Mouse (Mus musculus) neural tube, embryonic 13.5 days (tissue): ENCODE data around the gene Il6st. TPM values are rescaled to one million over a fixed set of nuclear protein-coding genes. Genes with fewer than 3 reads are reported as not detected.

Experiments used
- ATAC-seq: fragments of 200-750 bp; cut with Nextera tagmentation; 2 replicates; pipeline ENCODE4 v1.8.0; 2017; ENCODE audit warnings: low read depth, mild to moderate bottlenecking, moderate TSS enrichment, moderate library complexity
- H3K27ac ChIP-seq: fragments of 300-500 bp; sonication (generic); replicated peaks from 2 replicates; pipeline ENCODE4 v1.5.1; 2015; ENCODE audit warnings: moderate library complexity, mild to moderate bottlenecking, inconsistent platforms
- H3K27me3 ChIP-seq: fragments of 300-500 bp; sonication (generic); 2 replicates; pipeline ENCODE4 v1.6.1; 2015; ENCODE audit warnings: mild to moderate bottlenecking, inconsistent platforms
- H3K36me3 ChIP-seq: fragments of 300-500 bp; sonication (generic); 2 replicates; pipeline ENCODE4 v1.6.1; 2015; ENCODE audit warnings: mild to moderate bottlenecking, inconsistent platforms
- H3K4me1 ChIP-seq: fragments of 300-500 bp; sonication (generic); replicated peaks from 2 replicates; pipeline ENCODE4 v1.6.1; 2015; ENCODE audit warnings: inconsistent platforms
- H3K4me2 ChIP-seq: fragments of 300-500 bp; sonication (generic); 2 replicates; pipeline ENCODE4 v1.6.1; 2015; ENCODE audit warnings: inconsistent platforms, mild to moderate bottlenecking, moderate library complexity
- H3K4me3 ChIP-seq: fragments of 300-500 bp; sonication (generic); 2 replicates; pipeline ENCODE4 v1.5.1; 2015; ENCODE audit warnings: mild to moderate bottlenecking, inconsistent platforms
- H3K9ac ChIP-seq: fragments of 300-500 bp; sonication (generic); 2 replicates; pipeline ENCODE4 v1.6.1; 2015; ENCODE audit warnings: moderate library complexity, mild to moderate bottlenecking, inconsistent platforms
- H3K9me3 ChIP-seq: fragments of 300-500 bp; sonication (generic); 2 replicates; pipeline ENCODE4 v1.6.1; 2016; ENCODE audit warnings: inconsistent platforms
- WGBS: fragments of 180-500 bp; shearing (Covaris S2); methylation state at CpG from one replicate; pipeline ENCODE4 v1.1.7; 2015; 5-methylcytosine and 5-hydroxymethylcytosine counted together
- polyA plus RNA-seq: library from polyadenylated mRNA; unstranded; fragments of >200 nt; fragmentation: Nextera tagmentation; extraction: Ambion mirVana; gene quantifications from 2 replicates; pipeline ENCODE4 v1.2.1, GENCODE M21; 2015

Gene Il6st
- polyA plus RNA-seq, 1 experiment from 2014 or later, result 26.5 TPM

DNA sequence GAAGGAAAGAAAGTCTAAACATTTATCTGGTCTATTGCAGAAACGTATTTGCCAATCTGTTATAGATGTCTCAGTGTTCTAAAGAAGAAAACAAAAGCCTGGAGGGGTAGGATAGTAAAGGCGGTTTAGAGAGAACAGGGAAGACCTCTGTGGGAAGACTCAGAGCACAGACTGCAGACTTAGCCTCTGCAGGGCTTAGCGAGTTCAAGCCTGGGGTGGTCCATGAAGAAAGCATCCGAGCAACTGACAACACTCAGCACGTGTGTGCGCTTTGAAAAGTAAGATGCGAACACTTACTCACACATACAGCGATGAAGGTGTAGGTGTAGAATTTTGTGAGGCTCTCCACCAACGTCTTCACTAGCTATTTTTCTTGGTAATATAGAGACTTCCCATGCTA lies 7.3 kb downstream of the Il6st start:
- Histone ChIP-seq H3K9ac (no peak overlapping the region), H3K36me3 (peaks cover 9% of the 10 kb centered on the region), H3K4me3 (no peak overlapping the region), H3K27me3 (no peaks in the 10 kb centered on the region), H3K4me2 (no peak overlapping the region), H3K9me3 (no peaks in the 10 kb centered on the region), H3K4me1 (peaks cover 7% of the 10 kb centered on the region; the same call in 1 of the 2 replicates), H3K27ac (no peak overlapping the region)
- WGBS, result 87% methylated on average over 9 of the region's 9 CpGs
- no peak for ATAC-seq

DNA sequence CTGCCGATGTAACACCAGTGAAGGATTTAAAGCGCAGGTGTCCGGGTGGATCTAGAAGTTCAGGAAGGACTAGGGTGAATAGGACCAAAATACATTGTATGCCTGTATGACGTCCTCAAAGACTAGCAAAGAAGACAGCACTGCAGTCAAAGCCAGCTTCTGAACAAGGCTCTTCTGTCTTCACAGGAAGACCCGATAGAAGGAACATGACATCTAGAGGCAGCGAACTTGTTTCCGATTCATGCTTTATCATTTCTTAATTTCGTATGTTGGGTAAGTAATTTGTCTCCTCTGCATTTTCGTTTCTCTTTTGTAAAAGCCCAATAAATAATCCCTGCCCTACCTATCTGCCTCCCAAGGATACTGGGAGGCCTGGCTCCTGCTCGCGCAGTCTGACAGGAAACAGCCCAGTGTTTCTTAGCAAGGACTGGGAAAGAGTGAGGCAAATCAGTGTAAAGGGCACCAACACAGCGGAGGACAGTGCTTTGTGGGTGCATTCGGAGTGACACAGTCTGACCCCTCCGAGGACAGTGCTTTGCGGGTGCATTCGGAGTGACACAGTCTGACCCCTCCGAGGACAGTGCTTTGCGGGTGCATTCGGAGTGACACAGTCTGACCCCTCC lies 8.6 kb downstream of the Il6st start:
- no peak overlapping the region for H3K27ac ChIP-seq
- H3K4me3 ChIP-seq, result no peak overlapping the region
- no peak for ATAC-seq
- H3K27me3 ChIP-seq, result no peaks in the 10 kb centered on the region
- H3K36me3 ChIP-seq, result peaks cover 16% of the 10 kb centered on the region
- no peaks in the 10 kb centered on the region for H3K4me1 ChIP-seq
- H3K9ac ChIP-seq, result no peak overlapping the region
- 80% methylated on average over 19 of the region's 19 CpGs for WGBS
- H3K9me3 ChIP-seq, result no peaks in the 10 kb centered on the region
- no peak overlapping the region for H3K4me2 ChIP-seq

DNA sequence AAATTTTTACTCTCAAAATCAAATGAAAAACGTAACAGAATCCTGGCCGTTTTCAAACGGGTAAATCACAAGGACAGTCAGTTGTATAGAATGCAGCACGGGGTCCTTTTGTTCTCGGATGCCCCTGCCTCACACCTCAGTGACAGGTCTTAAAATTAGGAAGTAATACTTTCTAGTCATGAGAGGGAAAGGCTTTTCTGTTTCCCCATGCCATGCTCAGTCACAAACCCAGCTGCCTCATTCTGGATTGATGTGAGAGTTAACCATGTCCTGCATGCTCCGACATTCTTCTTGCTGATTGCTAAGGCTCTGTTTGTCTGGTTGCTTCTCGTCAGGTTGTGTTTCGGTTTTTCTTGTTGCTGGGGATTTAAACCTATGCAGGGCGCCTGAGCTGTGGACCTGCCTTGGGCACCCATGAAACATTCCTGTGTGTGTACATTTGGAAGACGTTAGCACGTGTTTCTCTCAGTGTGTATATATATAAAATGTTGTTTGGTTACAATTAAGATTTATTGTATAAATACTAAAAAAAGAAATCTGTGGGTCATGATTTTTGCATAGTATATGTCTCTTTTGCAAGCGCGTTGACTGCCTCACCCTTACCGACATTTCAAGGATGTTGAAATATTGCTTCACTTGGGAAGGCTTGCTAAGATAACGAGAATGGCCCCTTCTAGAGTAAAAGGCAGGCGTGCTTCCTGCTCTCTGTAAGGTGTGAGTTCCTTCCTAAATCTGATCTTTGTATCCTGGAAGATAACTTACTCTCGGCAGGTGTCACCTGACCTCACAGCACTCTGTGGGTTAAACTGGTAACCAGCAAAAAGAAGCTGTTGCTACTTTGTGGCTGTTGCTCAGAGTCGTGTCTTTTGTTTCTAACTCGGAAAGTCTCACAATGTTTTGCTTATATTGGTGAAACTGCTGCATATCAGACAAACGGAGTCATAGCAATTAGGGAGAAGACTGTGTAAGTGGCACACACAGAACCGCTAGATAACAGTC lies 10.2 kb downstream of the Il6st start:
- H3K9ac ChIP-seq, result no peak overlapping the region
- H3K4me2 ChIP-seq, result no peak overlapping the region
- no peak for ATAC-seq
- no peaks in the 10 kb centered on the region for H3K27me3 ChIP-seq
- H3K9me3 ChIP-seq, result no peaks in the 10 kb centered on the region
- WGBS, result 80% methylated on average over 21 of the region's 21 CpGs
- H3K27ac ChIP-seq, result no peak overlapping the region
- no peaks in the 10 kb centered on the region for H3K4me1 ChIP-seq
- no peak overlapping the region for H3K4me3 ChIP-seq
- peaks cover 16% of the 10 kb centered on the region for H3K36me3 ChIP-seq

DNA sequence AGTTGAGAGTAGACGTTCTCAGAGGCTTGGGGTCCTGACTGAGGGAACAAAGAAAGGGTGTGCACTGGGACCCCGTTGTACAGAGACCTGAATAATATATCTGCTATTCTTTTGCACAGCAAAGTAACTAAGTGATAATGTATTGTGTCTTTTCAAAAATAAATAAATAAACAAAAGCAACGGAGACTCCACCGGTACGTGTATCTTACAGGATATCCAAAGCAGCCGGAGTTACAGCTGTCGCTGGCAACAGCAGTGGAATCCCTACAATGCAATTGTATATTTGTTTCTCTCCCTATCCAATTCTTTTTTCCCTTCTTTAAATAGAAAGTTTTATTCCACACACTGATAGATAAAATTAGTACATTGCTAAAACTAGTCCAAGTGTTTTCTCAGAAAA lies 15.2 kb downstream of the Il6st start:
- H3K4me3 ChIP-seq, result no peak overlapping the region
- no peaks in the 10 kb centered on the region for H3K9me3 ChIP-seq
- H3K4me2 ChIP-seq, result no peak overlapping the region
- no peak for ATAC-seq
- no peaks in the 10 kb centered on the region for H3K27me3 ChIP-seq
- no peaks in the 10 kb centered on the region for H3K4me1 ChIP-seq
- no peak overlapping the region for H3K27ac ChIP-seq
- no peak overlapping the region for H3K9ac ChIP-seq
- peaks cover 43% of the 10 kb centered on the region for H3K36me3 ChIP-seq
- WGBS, result 91% methylated on average over 7 of the region's 7 CpGs

DNA sequence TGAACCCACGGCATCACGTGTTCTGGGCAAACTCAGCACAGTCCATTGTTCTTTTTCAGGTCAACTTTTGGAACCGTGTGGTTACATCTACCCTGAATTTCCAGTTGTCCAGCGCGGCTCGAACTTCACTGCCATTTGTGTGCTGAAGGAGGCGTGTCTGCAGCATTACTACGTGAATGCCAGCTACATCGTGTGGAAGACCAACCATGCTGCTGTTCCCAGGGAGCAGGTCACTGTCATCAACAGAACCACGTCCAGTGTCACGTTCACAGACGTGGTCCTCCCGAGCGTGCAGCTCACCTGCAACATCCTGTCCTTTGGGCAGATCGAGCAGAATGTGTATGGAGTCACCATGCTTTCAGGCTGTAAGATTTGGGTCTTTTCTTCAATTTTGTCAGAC lies 16.1 kb downstream of the Il6st start:
- no peak for ATAC-seq
- H3K4me3 ChIP-seq, result no peak overlapping the region
- no peak overlapping the region for H3K27ac ChIP-seq
- no peak overlapping the region for H3K9ac ChIP-seq
- no peaks in the 10 kb centered on the region for H3K9me3 ChIP-seq
- H3K27me3 ChIP-seq, result no peaks in the 10 kb centered on the region
- H3K36me3 ChIP-seq, result peaks cover 50% of the 10 kb centered on the region
- H3K4me1 ChIP-seq, result no peaks in the 10 kb centered on the region
- 92% methylated on average over 15 of the region's 15 CpGs for WGBS
- H3K4me2 ChIP-seq, result no peak overlapping the region

DNA sequence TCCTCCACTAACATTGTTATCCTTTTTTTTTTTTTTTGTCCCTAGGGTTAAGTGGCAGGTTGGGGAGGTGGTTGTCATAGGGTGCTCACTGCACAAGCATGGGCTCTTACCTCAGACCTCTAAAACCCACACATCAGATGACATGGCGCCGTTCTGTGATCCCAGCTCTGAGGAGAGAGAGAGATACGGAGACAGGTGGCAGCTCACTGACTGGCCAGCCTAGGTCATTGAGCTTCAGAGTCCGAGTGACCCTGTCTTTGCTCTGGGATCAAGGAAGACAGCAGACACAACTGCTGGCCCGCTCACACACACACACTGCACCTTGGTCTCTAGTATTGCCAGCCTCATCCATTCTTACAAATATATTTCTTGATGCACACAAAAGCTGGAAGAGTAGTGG lies 18.7 kb downstream of the Il6st start:
- no peaks in the 10 kb centered on the region for H3K9me3 ChIP-seq
- no peak overlapping the region for H3K4me2 ChIP-seq
- H3K27me3 ChIP-seq, result no peaks in the 10 kb centered on the region
- no peak overlapping the region for H3K4me3 ChIP-seq
- H3K36me3 ChIP-seq, result peaks cover 57% of the 10 kb centered on the region
- ATAC-seq, result no peak
- H3K9ac ChIP-seq, result no peak overlapping the region
- no peaks in the 10 kb centered on the region for H3K4me1 ChIP-seq
- no peak overlapping the region for H3K27ac ChIP-seq
- 95% methylated on average over 5 of the region's 5 CpGs for WGBS

DNA sequence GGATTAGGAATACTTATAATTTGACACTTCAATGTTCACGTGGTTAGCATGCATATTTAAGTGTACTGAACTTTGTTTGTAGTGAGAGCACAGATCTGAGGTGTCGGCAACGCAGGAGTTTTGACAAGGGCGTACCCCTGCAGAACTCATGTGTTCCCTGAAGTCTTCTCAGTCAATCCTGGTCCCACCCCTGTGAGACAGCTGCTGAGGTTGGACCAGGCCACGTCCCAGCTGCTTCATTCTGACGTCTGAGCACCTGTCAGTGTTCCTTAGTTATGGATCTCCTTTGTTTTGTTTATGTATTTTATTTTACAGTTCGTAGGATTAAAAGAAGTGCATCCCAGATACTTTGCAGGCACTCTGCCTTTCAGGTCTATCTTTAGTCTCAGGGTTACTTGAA lies 19.1 kb downstream of the Il6st start:
- WGBS, result 90% methylated on average over 7 of the region's 7 CpGs
- no peak overlapping the region for H3K4me2 ChIP-seq
- H3K9me3 ChIP-seq, result no peaks in the 10 kb centered on the region
- H3K27ac ChIP-seq, result no peak overlapping the region
- no peaks in the 10 kb centered on the region for H3K27me3 ChIP-seq
- no peaks in the 10 kb centered on the region for H3K4me1 ChIP-seq
- no peak overlapping the region for H3K4me3 ChIP-seq
- no peak overlapping the region for H3K9ac ChIP-seq
- peaks cover 57% of the 10 kb centered on the region for H3K36me3 ChIP-seq
- no peak for ATAC-seq

DNA sequence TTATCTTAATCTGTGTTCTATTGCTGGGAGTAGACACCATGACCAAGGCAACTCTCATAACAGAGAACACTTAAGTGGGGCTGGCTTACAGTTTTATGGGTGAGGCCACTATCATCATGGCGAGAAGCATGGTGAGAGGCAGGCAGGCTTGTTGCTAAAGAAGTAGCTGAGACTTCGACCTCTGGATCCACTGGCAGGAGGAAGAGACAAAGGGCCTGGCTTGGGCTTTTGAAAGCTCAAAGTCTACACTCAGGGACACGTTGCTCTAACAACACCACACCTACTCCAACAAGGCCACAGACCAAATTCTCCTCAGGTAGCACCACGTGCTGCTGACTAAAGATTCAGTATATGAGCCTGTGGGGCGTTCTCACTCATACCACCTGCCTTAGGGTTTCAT lies 22.4 kb downstream of the Il6st start:
- no peak overlapping the region for H3K4me2 ChIP-seq
- H3K27me3 ChIP-seq, result no peaks in the 10 kb centered on the region
- no peak for ATAC-seq
- H3K36me3 ChIP-seq, result peaks cover 66% of the 10 kb centered on the region
- no peak overlapping the region for H3K9ac ChIP-seq
- WGBS, result 98% methylated on average over 5 of the region's 5 CpGs
- H3K9me3 ChIP-seq, result no peaks in the 10 kb centered on the region
- H3K27ac ChIP-seq, result no peak overlapping the region
- H3K4me3 ChIP-seq, result no peak overlapping the region
- H3K4me1 ChIP-seq, result no peaks in the 10 kb centered on the region

DNA sequence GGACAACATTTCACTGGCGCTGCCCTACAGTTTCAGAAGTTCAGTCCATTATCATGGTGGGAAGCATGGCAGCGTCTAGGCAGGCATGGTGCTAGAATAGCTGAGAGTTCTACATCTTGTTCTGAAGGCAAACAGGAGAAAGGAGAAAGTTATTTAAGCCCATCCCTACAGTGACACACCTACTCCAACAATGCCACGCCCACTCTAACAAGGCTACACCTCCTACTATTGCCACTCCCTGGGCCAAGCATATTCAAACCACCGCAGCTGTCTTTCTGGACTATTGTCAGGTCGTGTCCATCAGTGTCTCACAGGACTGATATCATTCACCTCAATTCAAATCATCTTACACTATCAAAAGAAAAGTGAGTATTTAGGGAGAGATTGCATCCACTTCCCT lies 22.8 kb downstream of the Il6st start:
- over 99% methylated on average over 5 of the region's 5 CpGs for WGBS
- H3K9ac ChIP-seq, result no peak overlapping the region
- no peaks in the 10 kb centered on the region for H3K9me3 ChIP-seq
- no peaks in the 10 kb centered on the region for H3K4me1 ChIP-seq
- no peak overlapping the region for H3K27ac ChIP-seq
- ATAC-seq, result no peak
- H3K4me2 ChIP-seq, result no peak overlapping the region
- H3K27me3 ChIP-seq, result no peaks in the 10 kb centered on the region
- H3K4me3 ChIP-seq, result no peak overlapping the region
- peaks cover 66% of the 10 kb centered on the region for H3K36me3 ChIP-seq

DNA sequence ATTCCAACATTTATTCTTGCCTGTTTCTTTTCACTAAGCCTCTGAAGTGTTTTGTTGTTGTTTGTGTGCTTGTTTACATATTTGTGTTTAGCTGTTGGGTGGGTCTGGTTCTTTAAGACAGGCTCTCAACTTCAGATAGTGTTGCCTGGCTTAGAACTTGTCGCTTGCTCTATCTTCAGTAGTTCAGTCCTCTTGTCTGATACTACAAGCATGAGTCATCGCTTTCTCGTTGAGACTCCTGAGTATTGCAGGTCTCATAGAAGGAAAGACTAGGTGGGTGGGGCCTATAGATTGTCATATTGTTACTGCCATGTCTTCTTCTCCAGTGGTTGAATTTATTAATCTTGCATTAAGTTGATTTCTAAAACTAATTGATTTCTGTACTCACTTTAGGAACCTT lies 26.2 kb downstream of the Il6st start:
- no peak overlapping the region for H3K9ac ChIP-seq
- no peaks in the 10 kb centered on the region for H3K4me1 ChIP-seq
- H3K4me2 ChIP-seq, result no peak overlapping the region
- H3K36me3 ChIP-seq, result peaks cover 60% of the 10 kb centered on the region
- H3K27ac ChIP-seq, result no peak overlapping the region
- ATAC-seq, result no peak
- WGBS, result 95% methylated on average over 3 of the region's 3 CpGs
- H3K4me3 ChIP-seq, result no peak overlapping the region
- H3K9me3 ChIP-seq, result no peaks in the 10 kb centered on the region
- no peaks in the 10 kb centered on the region for H3K27me3 ChIP-seq

DNA sequence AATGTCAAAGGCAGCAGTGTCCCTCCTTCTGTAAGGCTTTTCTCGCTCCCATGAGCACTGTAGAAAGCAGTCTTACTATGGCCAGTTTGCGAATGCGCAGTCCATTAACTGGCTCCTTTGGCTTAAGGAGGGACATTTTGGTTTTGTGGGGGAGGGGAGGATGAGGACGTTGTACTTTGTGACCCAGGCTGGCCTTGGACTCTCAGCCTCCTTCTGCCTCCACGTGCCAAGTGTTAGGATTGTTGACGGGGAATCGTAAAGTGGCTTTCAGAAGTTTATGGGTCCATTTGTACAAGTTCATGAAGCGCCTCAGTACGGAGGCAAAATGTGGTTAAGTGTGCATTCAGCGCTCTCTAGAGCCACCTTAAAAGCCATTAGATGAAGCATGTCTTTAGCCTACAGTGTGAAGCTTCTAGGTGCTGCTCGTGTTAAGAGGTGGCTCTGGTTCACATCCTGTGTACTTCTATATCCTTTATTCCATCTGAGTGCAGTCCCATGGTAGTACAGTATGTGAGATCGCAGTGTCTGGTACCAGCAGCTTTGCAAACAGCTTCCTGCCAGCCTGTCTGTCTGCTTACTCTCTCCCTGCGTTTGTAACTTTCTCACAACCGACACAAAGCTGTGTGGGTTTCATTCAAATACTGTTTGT lies 27.9 kb downstream of the Il6st start:
- 78% methylated on average over 14 of the region's 14 CpGs for WGBS
- H3K36me3 ChIP-seq, result peaks cover 58% of the 10 kb centered on the region
- H3K4me1 ChIP-seq, result no peaks in the 10 kb centered on the region
- no peak overlapping the region for H3K27ac ChIP-seq
- no peak overlapping the region for H3K4me3 ChIP-seq
- H3K4me2 ChIP-seq, result no peak overlapping the region
- ATAC-seq, result no peak
- no peak overlapping the region for H3K9ac ChIP-seq
- H3K9me3 ChIP-seq, result no peaks in the 10 kb centered on the region
- H3K27me3 ChIP-seq, result no peaks in the 10 kb centered on the region

DNA sequence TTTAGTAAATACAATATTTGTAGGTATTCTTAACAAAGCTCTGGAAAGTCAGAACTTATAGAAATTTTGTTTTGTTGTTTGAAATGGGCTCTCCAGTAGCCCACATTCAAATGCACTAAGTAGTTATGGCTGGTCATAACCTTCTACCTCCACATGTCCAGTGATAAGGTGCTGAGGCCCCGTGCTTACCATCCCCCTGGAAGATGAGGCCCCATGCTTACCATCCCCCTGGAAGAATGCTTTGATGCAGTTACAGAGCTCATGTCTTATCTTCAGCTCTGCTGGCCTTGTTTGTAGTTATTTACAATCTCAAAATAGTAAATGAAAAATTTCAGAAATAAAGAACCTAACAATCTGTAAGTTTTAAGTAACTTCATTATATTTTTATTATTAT lies 28.4 kb downstream of the Il6st start:
- Histone ChIP-seq H3K4me2 (no peak overlapping the region), H3K27me3 (no peaks in the 10 kb centered on the region), H3K36me3 (peaks cover 57% of the 10 kb centered on the region), H3K9ac (no peak overlapping the region), H3K27ac (no peak overlapping the region), H3K4me1 (no peaks in the 10 kb centered on the region), H3K4me3 (no peak overlapping the region), H3K9me3 (no peaks in the 10 kb centered on the region)
- 86% methylated on average over 1 of the region's 1 CpGs for WGBS
- ATAC-seq, result no peak
